Mouse (Mus musculus) limb, embryonic 15.5 days (tissue): ENCODE measurements around the gene Ythdf2. TPM values are rescaled to one million over a fixed set of nuclear protein-coding genes. Genes with fewer than 3 reads are reported as not detected.

ENCODE experiments used
- ATAC-seq: fragments of 200-750 bp; cut with Nextera tagmentation; 2 replicates; pipeline ENCODE4 v1.8.0; 2017; ENCODE audit warnings: low read depth, moderate TSS enrichment; ENCODE audit not compliant: insufficient number of reproducible peaks, low FRiP score, low TSS enrichment
- H3K27ac ChIP-seq: fragments of 300-500 bp; sonication (generic); 2 replicates; pipeline ENCODE4 v1.5.1; 2015; ENCODE audit warnings: moderate library complexity, mild to moderate bottlenecking, inconsistent platforms
- H3K27me3 ChIP-seq: fragments of 300-500 bp; sonication (generic); 2 replicates; pipeline ENCODE4 v1.6.1; 2015; ENCODE audit warnings: inconsistent platforms
- H3K36me3 ChIP-seq: fragments of 300-500 bp; sonication (generic); 2 replicates; pipeline ENCODE4 v1.6.1; 2015; ENCODE audit warnings: inconsistent platforms
- H3K4me1 ChIP-seq: fragments of 300-500 bp; sonication (generic); 2 replicates; pipeline ENCODE4 v1.6.1; 2015; ENCODE audit warnings: inconsistent platforms
- H3K4me2 ChIP-seq: fragments of 300-500 bp; sonication (generic); 2 replicates; pipeline ENCODE4 v1.6.1; 2015; ENCODE audit warnings: mild to moderate bottlenecking, inconsistent platforms
- H3K4me3 ChIP-seq: fragments of 300-500 bp; sonication (generic); 2 replicates; pipeline ENCODE4 v1.5.1; 2015; ENCODE audit warnings: mild to moderate bottlenecking, inconsistent platforms
- H3K9ac ChIP-seq: fragments of 300-500 bp; sonication (generic); 2 replicates; pipeline ENCODE4 v1.6.1; 2015; ENCODE audit warnings: inconsistent platforms
- H3K9me3 ChIP-seq: fragments of 300-500 bp; sonication (generic); 2 replicates; pipeline ENCODE4 v1.6.1; 2016; ENCODE audit warnings: inconsistent platforms
- WGBS: fragments of 180-500 bp; shearing (Covaris S2); methylation state at CpG from one replicate; pipeline ENCODE4 v1.1.7; 2015; 5-methylcytosine and 5-hydroxymethylcytosine counted together
- polyA plus RNA-seq: library from polyadenylated mRNA; unstranded; fragments of >200 nt; fragmentation: Nextera tagmentation; extraction: Ambion mirVana; gene quantifications from 2 replicates; pipeline ENCODE4 v1.2.1, GENCODE M21; 2015

Ythdf2 gene
- polyA plus RNA-seq: 95.6 and 96.7 TPM in 2 replicates

DNA sequence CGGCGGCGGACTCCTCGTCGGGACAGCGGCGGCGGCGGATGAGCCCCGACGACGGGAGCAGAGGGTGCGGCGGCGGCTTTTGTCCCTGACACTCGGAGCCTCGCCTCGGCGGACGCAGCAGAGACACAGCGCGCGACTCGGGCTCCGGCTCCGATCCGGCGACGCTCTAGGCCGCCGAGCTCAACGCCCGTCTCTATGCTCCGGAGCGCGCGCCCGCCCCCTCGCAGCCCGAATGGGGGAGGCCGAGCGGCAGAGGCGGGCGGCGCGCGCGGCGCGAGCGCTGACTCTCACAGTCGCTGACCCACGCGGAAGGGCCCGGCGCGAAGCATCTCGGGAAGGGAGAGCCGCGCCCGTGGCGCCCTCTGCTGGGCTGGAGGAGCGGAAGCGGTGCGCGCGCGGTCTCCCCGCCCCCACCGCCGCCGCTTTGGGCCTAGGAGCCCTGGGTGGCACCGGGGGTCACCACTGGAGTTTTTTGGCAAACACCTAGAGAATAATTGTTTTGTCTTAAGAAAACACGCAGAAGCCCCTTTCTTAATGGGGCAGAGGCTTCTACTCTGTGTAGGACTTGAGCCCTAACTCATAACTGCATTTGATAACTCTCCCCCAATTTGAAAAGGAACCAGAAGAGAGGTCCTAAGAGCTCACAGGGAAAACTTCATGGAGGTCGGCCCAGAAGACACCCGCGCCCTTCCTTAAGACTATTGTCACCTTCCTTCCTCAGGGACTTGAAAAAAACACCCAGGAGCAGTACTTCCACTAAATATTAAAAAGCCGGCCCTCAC lies at the start of gene Ythdf2:
Ythdf2 (minus strand) TSS at position 351 of the 782 bp plus-strand sequence.
- 1% methylated on average over 78 of the region's 78 CpGs for WGBS
- peak; percentile 98 for ATAC-seq

DNA sequence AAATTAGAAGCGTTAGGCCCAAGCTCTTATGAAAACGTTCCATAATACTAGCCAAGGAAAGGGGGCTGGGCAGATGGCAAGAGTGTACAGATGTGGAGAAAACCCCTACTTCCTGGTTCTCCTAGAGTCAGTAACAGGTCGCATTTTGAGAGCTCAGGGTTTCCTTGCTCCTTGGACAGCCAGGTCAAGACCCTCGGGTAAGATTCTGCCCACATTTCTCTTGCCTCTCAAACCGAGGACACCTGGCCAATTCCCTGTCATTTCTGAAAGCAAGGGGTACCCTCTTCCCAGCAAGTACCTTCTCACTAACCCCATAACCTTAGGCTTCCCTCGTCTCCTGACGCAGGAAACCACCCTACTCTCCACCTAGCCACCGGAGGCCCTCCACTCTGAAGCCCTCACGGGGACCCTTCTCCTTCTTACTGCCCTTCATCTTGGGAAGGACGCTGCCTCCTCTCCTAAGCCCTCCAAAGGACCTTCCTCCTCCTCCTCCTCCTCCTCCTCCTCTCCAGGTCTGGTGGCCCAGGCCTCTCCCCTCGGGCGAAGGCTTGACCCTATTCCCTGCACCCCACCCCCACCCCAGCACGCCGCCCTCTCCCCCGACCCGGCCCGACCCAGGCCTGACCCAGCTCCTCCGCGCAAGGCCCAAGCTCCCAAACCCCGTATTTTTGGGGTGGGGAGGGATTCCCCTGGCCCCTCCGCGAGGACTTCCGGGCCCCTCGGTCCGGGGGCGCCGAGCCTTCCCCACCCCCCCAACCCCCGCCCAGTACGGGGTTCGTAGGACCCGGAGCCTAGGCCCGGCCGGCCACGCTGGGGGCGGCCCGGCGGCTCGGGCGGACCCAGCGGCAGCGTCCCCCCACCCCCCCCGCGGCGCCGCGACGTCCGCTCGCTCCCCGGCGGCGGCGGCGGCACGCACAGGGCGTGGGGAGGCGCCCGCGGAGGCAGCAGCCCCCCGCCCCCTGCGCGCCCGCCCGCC lies 48.6 kb upstream of the Ythdf2 start:
- WGBS: 2% methylated on average over 41 of the region's 64 CpGs
- Histone ChIP-seq H3K27me3 (no peaks in the 10 kb centered on the region), H3K4me1 (peaks cover 18% of the 10 kb centered on the region)

More for the DNA sequence above, at the start of gene Ythdf2:
- Histone ChIP-seq H3K4me3 (peak within 1 kb of the TSS; percentile 98), H3K4me2 (peak within 1 kb of the TSS; percentile 67), H3K9me3 (no peaks in the 10 kb centered on the region), H3K27ac (peak within 1 kb of the TSS; percentile 95), H3K36me3 (peaks cover 18% of the 10 kb centered on the region), H3K4me1 (peaks cover 16% of the 10 kb centered on the region), H3K9ac (peak within 1 kb of the TSS; percentile 99), H3K27me3 (no peaks in the 10 kb centered on the region)

DNA sequence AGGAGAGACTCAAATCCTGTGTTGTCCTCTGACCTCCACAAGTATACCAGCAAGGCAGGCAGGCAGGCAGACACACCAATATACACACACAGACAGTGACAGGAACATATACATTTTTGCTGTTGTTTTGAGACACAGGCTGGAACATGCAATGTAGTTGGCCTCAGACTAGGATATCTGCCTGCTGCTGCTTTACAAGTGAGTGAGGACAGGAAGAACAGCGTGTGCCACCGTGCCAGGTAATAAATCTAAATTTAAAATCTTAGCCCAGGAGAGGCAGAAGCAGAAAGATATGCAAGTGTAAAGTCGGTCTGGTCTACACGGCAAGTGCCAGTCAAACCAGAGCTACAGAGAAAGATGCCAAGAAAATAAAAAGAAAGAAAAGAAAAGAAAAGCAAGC lies 47.1 kb upstream of the Ythdf2 start:
- 0 out of 2 replicates have a peak overlapping the region, but pooled peaks have one; percentile 96 for H3K27ac ChIP-seq
- 0 out of 2 replicates have a peak overlapping the region, but pooled peaks have one; percentile 70 for H3K4me3 ChIP-seq
- WGBS: 57% methylated on average over 4 of the region's 4 CpGs
- no peaks in the 10 kb centered on the region for H3K36me3 ChIP-seq
- no peak for ATAC-seq
- H3K4me2 ChIP-seq: no peak overlapping the region
- H3K9me3 ChIP-seq: no peaks in the 10 kb centered on the region
- peaks cover 18% of the 10 kb centered on the region for H3K4me1 ChIP-seq
- no peak overlapping the region for H3K9ac ChIP-seq
- H3K27me3 ChIP-seq: no peaks in the 10 kb centered on the region

More for the DNA sequence above, 48.6 kb upstream of the Ythdf2 start:
- H3K4me3 ChIP-seq: peak overlapping the region; percentile 70
- ATAC-seq: peak; percentile 75
- H3K36me3 ChIP-seq: no peaks in the 10 kb centered on the region
- H3K9me3 ChIP-seq: no peaks in the 10 kb centered on the region
- H3K9ac ChIP-seq: peak overlapping the region; percentile 87
- H3K4me2 ChIP-seq: peak overlapping the region; percentile 74
- H3K27ac ChIP-seq: peak overlapping the region; percentile 96

DNA sequence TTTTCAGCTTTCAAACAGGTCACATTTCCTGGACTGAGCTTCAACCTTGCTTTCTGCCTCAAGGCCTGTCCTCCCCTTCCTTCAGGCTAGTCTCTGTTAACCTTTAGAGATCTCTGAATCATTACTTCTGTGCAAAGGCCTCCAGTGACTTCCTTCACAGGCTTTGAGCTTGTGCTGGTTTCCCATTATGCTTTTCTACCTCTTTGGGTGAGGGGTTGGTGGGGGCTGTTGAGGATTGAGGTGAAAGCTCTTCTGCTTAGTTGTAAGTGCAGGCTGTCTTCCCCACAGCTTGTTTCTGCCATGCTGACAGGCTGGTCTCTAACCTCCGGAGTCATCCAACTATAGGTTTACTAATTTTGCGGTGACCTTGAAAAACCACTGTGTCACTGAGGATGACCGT lies 44.3 kb upstream of the Ythdf2 start:
- Histone ChIP-seq H3K36me3 (peaks cover 5% of the 10 kb centered on the region), H3K4me1 (peaks cover 11% of the 10 kb centered on the region), H3K27me3 (no peaks in the 10 kb centered on the region), H3K4me3 (no peak overlapping the region), H3K9me3 (no peaks in the 10 kb centered on the region), H3K9ac (no peak overlapping the region), H3K4me2 (no peak overlapping the region), H3K27ac (no peak overlapping the region)
- WGBS: 91% methylated on average over 3 of the region's 3 CpGs
- no peak for ATAC-seq

DNA sequence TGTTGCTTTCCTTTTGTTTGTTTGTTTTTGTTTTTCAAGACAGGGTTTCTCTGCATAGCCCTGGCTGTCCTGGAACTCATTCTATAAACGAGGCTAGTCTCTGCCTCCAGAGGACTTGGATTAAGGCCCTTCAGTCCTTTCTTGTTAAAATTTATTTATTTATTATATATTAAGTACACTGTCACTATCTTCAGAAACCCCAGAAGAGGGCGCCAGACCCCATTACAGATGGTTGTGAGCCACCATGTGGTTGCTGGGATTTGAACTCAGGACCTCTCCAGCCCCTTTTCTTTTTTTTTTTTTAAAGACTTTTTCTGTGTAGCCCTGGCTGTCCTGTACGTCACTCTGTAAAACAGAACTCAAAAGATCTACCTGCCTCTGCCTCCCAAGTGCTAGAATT lies 42.9 kb upstream of the Ythdf2 start:
- no peak for ATAC-seq
- WGBS: 78% methylated on average over 3 of the region's 3 CpGs
- no peaks in the 10 kb centered on the region for H3K27me3 ChIP-seq
- H3K36me3 ChIP-seq: peaks cover 18% of the 10 kb centered on the region
- H3K27ac ChIP-seq: no peak overlapping the region
- no peak overlapping the region for H3K4me2 ChIP-seq
- no peak overlapping the region for H3K9ac ChIP-seq
- H3K9me3 ChIP-seq: no peaks in the 10 kb centered on the region
- H3K4me3 ChIP-seq: no peak overlapping the region
- peaks cover 7% of the 10 kb centered on the region for H3K4me1 ChIP-seq

DNA sequence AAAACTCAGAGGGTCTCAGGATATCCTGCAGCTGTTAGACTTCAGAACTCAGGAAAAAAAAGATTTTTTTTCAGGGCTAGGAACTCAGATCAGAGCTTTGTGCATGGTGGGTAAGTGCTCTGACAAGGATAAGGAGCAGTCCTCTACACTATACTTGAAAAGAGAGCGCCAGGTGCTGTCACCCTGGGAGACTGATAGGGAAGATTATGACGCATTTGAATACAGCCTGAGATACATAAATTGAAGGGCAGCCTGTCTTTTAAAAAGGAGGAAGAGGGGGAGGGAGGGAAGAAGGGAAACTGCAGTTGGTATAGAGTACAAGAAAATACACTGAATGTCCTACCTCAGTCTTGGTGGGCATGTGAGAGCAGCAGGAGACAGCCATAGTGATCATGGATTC lies 41.5 kb upstream of the Ythdf2 start:
- WGBS: 84% methylated on average over 2 of the region's 2 CpGs
- Histone ChIP-seq H3K9ac (no peak overlapping the region), H3K4me3 (no peak overlapping the region), H3K9me3 (no peaks in the 10 kb centered on the region), H3K4me1 (no peaks in the 10 kb centered on the region), H3K27me3 (no peaks in the 10 kb centered on the region), H3K27ac (no peak overlapping the region), H3K4me2 (no peak overlapping the region), H3K36me3 (peaks cover 30% of the 10 kb centered on the region)
- no peak for ATAC-seq

DNA sequence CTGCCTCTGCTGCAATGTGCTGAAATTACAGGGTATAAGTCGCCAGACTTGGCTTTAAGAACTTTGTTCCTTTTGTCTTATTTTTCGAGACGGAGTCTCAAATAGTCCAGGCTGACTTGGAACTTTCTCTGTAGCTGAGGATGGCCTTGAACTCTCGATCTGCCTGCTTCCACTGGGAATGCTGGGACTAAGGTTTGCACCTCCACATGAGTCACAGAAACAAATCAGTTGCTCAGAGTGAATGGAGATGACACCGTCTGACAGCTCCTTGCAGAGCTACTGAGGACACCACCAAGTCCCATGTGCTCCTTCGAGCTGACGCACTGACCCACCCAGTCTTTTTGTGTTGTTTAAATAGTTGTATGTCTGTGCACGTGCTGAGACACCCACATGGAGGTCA lies 41.0 kb upstream of the Ythdf2 start:
- no peak for ATAC-seq
- Histone ChIP-seq H3K4me3 (no peak overlapping the region), H3K36me3 (peaks cover 35% of the 10 kb centered on the region), H3K4me1 (no peaks in the 10 kb centered on the region), H3K27me3 (no peaks in the 10 kb centered on the region), H3K27ac (no peak overlapping the region), H3K9me3 (no peaks in the 10 kb centered on the region), H3K9ac (no peak overlapping the region), H3K4me2 (no peak overlapping the region)
- 85% methylated on average over 8 of the region's 8 CpGs for WGBS

DNA sequence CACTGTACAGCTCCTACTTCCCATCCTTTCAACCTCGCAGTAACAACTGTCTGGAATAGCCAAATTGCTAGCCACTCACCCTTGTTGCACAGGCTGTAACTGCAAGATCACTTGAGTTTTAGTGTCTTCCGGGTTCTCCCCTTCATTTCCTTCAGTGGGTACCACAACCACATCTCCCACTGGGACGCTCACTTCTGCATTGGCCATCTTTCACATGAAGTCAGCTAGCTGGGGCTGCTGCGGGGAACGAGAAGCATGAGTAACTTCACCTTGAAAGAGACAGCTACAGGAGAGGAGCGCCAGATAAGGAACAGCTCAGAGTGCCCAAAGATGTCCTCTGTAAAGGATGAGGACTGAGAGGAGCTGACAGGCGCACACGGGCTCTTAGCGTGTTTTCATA lies 39.5 kb upstream of the Ythdf2 start:
- Histone ChIP-seq H3K27me3 (no peaks in the 10 kb centered on the region), H3K36me3 (peaks cover 48% of the 10 kb centered on the region), H3K4me2 (no peak overlapping the region), H3K4me1 (no peaks in the 10 kb centered on the region), H3K4me3 (no peak overlapping the region), H3K9me3 (no peaks in the 10 kb centered on the region), H3K27ac (no peak overlapping the region), H3K9ac (no peak overlapping the region)
- 93% methylated on average over 9 of the region's 9 CpGs for WGBS
- no peak for ATAC-seq

DNA sequence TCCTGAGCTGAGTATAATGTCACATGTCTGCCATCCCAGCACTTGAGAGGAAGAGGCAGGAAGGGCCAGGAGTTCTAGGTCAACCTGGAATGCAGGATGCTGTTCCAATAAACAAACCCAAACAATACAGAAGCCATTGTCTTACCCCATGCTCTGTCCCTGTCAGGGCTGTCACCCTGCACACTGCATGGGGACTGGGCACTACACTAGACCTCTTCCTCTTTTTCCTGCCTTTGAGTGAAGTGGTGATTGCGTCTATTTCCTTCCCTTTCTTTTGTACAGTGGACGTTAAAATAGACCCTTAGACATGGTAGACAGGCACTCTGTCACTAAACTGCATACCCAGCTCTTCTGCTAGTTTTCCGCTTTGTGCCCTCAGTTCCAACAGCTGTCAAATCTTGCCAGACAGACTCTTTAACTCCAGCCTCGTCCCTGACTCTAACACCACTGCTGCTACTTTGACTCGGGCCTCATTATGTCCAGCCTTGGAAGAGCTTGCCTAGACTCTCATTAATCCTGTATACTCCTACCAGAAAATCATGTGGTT lies 35.4 kb upstream of the Ythdf2 start:
- H3K27me3 ChIP-seq: no peaks in the 10 kb centered on the region
- ATAC-seq: no peak; the same call in 1 of the 2 replicates
- no peaks in the 10 kb centered on the region for H3K4me1 ChIP-seq
- no peak overlapping the region for H3K4me3 ChIP-seq
- no peak overlapping the region for H3K9ac ChIP-seq
- peak overlapping the region; percentile 30; the same call in 1 of the 2 replicates for H3K27ac ChIP-seq
- peaks cover 76% of the 10 kb centered on the region for H3K36me3 ChIP-seq
- H3K9me3 ChIP-seq: no peaks in the 10 kb centered on the region
- 87% methylated on average over 5 of the region's 5 CpGs for WGBS
- no peak overlapping the region for H3K4me2 ChIP-seq

DNA sequence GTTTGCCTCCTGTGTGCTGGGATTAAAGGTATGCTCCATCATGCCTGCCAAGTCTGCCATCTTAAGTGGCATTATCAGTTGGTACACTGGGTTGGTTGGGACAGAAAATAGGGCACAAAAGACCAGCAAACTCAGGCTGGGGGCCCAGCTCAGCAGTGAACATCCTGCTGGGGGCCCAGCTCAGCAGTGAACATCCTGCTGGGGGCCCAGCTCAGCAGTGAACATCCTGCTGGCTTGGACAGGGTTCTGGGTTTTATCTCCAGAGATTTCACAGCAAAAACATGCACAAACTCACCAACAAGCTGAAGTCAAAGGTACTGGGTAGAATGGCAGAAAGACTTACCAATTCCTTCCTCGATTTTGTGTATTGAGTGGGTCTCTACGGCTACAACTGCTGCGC lies 33.5 kb upstream of the Ythdf2 start:
- no peaks in the 10 kb centered on the region for H3K4me1 ChIP-seq
- H3K36me3 ChIP-seq: peaks cover 80% of the 10 kb centered on the region
- ATAC-seq: no peak
- WGBS: 97% methylated on average over 3 of the region's 3 CpGs
- H3K9ac ChIP-seq: no peak overlapping the region
- H3K4me2 ChIP-seq: no peak overlapping the region
- no peaks in the 10 kb centered on the region for H3K9me3 ChIP-seq
- no peak overlapping the region for H3K27ac ChIP-seq
- H3K4me3 ChIP-seq: no peak overlapping the region
- no peaks in the 10 kb centered on the region for H3K27me3 ChIP-seq

DNA sequence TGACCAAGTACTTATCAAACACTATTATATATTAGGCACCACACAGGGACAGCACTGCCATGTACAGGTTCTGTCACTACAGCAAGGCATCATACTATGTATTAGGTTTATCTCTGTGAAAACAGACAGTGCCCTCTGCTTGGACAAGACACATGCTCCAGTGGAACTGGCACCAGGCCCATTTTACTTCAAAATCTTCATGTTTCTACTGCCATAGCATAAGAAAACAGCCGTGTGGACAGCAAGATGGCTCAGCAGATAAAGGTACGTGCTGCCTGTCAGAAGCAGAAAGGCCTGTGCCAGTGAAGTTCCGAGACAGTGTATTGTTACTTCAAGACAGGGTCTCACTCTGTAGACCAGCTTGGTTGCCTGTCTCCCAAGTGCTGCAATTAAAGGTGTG lies 29.1 kb upstream of the Ythdf2 start:
- Histone ChIP-seq H3K4me1 (no peaks in the 10 kb centered on the region), H3K9ac (no peak overlapping the region), H3K9me3 (no peaks in the 10 kb centered on the region), H3K36me3 (peaks cover 80% of the 10 kb centered on the region), H3K27ac (no peak overlapping the region), H3K27me3 (no peaks in the 10 kb centered on the region), H3K4me3 (no peak overlapping the region), H3K4me2 (no peak overlapping the region)
- WGBS: 87% methylated on average over 3 of the region's 3 CpGs
- no peak for ATAC-seq
